10 mouse cellular contexts compared by ENCODE assay signal in genomic region chr19:9055153-9055552, GRCm38 (mm10). TPM values are rescaled to one million over a fixed set of nuclear protein-coding genes. Genes with fewer than 3 reads are reported as not detected.
DNase-seq lines count a peak whose midpoint lies in the region; ATAC-seq and TF ChIP-seq lines count a peak whose summit lies in the region.
"Had no signal": no experiment of that assay in that cellular context is flagged by ENCODE, and none has a peak within 500 bp of the region (broad histone marks: within the 10 kb centered on the region; RNA-seq: fewer than 3 reads in every experiment).

No protein-coding gene starts in this region.

- H3K27ac ChIP-seq in liver, embryonic 12.5 days = no peak overlapping the region
- no peak overlapping the region for H3K27ac ChIP-seq in intestine, postnatal 0 days (ENCODE audit: low read depth, low read length)
- H3K27ac ChIP-seq in cerebellum, adult 2 months (ENCODE audit: insufficient read depth, low read length) = no peak overlapping the region
- H3K27ac ChIP-seq: embryonic facial prominence, embryonic 15.5 days; midbrain, embryonic 15.5 days had no signal

- peak; percentile 25 to 34 for DNase-seq in cerebellum, postnatal 10 days
- DNase-seq in cerebellum, postnatal 4 days (ENCODE audit: low spot score in 2 of 2) = no peak
- DNase-seq in liver = peak; percentile 22
- peak; percentile 83 for DNase-seq in thymus, postnatal 0 days (ENCODE audit: low spot score)
- no peak for DNase-seq in cerebellum, adult 2 months
- DNase-seq in cerebellum, adult 9-11 months = no peak

- 18% methylated on average over 2 of the region's 2 CpGs for WGBS in liver, embryonic 12.5 days (ENCODE audit: insufficient replicate concordance)
- 32% methylated on average over 2 of the region's 2 CpGs for WGBS in intestine, postnatal 0 days
- 20% methylated on average over 2 of the region's 2 CpGs for WGBS in cerebellum, adult 2 months

- TF ChIP-seq POLR2A in cerebellum, adult 2 months (IDR thresholded peaks at IDR 0.05; ENCODE audit: borderline replicate concordance, insufficient read depth, low read length) = no peak

- H3K9me3 ChIP-seq in liver, embryonic 12.5 days (replicated peaks) = no peaks in the 10 kb centered on the region
- no peaks in the 10 kb centered on the region for H3K9me3 ChIP-seq in intestine, postnatal 0 days (ENCODE audit: control insufficient read depth)
- H3K9me3 ChIP-seq: embryonic facial prominence, embryonic 15.5 days; midbrain, embryonic 15.5 days had no signal

- no peak overlapping the region for H3K4me3 ChIP-seq in liver, embryonic 12.5 days
- H3K4me3 ChIP-seq in intestine, postnatal 0 days (ENCODE audit: low read depth, low read length) = no peak overlapping the region
- no peak overlapping the region for H3K4me3 ChIP-seq in cerebellum, adult 2 months (replicated peaks; ENCODE audit: insufficient read depth, low read depth, low read length)
- H3K4me3 ChIP-seq: embryonic facial prominence, embryonic 15.5 days; midbrain, embryonic 15.5 days had no signal

- H3K36me3 ChIP-seq in liver, embryonic 12.5 days = no peaks in the 10 kb centered on the region
- H3K36me3 ChIP-seq in intestine, postnatal 0 days (ENCODE audit: control insufficient read depth, insufficient read depth) = no peaks in the 10 kb centered on the region
- H3K36me3 ChIP-seq: embryonic facial prominence, embryonic 15.5 days; midbrain, embryonic 15.5 days had no signal

- H3K4me2 ChIP-seq in liver, embryonic 12.5 days = no peak overlapping the region
- H3K4me2 ChIP-seq in intestine, postnatal 0 days (replicated peaks; ENCODE audit: low read depth) = no peak overlapping the region
- H3K4me2 ChIP-seq: embryonic facial prominence, embryonic 15.5 days; midbrain, embryonic 15.5 days had no signal

- no peak for ATAC-seq in liver, embryonic 12.5 days
- no peak for ATAC-seq in intestine, postnatal 0 days
- ATAC-seq: midbrain, embryonic 15.5 days had no signal

- no peak overlapping the region for H3K9ac ChIP-seq in liver, embryonic 12.5 days
- no peak overlapping the region for H3K9ac ChIP-seq in intestine, postnatal 0 days (ENCODE audit: low read depth, low read length)
- H3K9ac ChIP-seq: embryonic facial prominence, embryonic 15.5 days; midbrain, embryonic 15.5 days had no signal

- peak; percentile 71 for TF ChIP-seq CTCF in intestine, postnatal 0 days (IDR thresholded peaks at IDR 0.05; ENCODE audit: low read depth)
- TF ChIP-seq CTCF in cerebellum, adult 2 months (IDR thresholded peaks at IDR 0.05; ENCODE audit: borderline replicate concordance, insufficient read depth, low read depth, low read length) = no peak

- H3K27me3 ChIP-seq in liver, embryonic 12.5 days (replicated peaks) = no peaks in the 10 kb centered on the region
- H3K27me3 ChIP-seq in intestine, postnatal 0 days (replicated peaks; ENCODE audit: control insufficient read depth, insufficient read depth, low read length) = no peaks in the 10 kb centered on the region
- H3K27me3 ChIP-seq in cerebellum, adult 2 months (ENCODE audit: control insufficient read depth, insufficient read depth, low read length) = no peaks in the 10 kb centered on the region
- H3K27me3 ChIP-seq: embryonic facial prominence, embryonic 15.5 days; midbrain, embryonic 15.5 days had no signal

- H3K4me1 ChIP-seq in liver, embryonic 12.5 days = peaks cover 55% of the 10 kb centered on the region
- 0 out of 2 replicates have a peak, but pooled peaks cover 4% of the 10 kb centered on the region for H3K4me1 ChIP-seq in intestine, postnatal 0 days (replicated peaks; ENCODE audit: control insufficient read depth, insufficient read depth, low read length)
- H3K4me1 ChIP-seq in cerebellum, adult 2 months (ENCODE audit: control insufficient read depth, insufficient read depth, low read length) = no peaks in the 10 kb centered on the region
- H3K4me1 ChIP-seq: midbrain, embryonic 15.5 days had no signal

RNA-seq across cellular contexts. Expression of gene Scgb1a1, which starts 32.6 kb away (rescaled TPM):
- not detected in 2 replicates for polyA plus RNA-seq in liver, embryonic 12.5 days (2016; fragmentation: Nextera tagmentation; extraction: Ambion mirVana)
- polyA plus RNA-seq in intestine, postnatal 0 days (2015; fragmentation: Nextera tagmentation; extraction: Ambion mirVana) = not detected in 2 replicates
- 10.7 and 11.0 TPM in 2 replicates for polyA plus RNA-seq in thymus, postnatal 0 days (2015; fragmentation: Nextera tagmentation; extraction: Ambion mirVana)
- not detected in 2 replicates for polyA plus RNA-seq in cerebellum, adult 2 months (2012; rRNA removed)
- polyA plus RNA-seq: midbrain, embryonic 15.5 days had no signal

Comparison
In these comparisons a context has a peak if more than half of its experiments do, and no peak if none do; other contexts are left out.
1. DNase-seq: peak in cerebellum, postnatal 10 days (2 of 2), liver (single experiment) and thymus, postnatal 0 days (single experiment); none in cerebellum, postnatal 4 days (0 of 2), cerebellum, adult 2 months (0 of 2) and cerebellum, adult 9-11 months (single experiment).